Mouse (Mus musculus) heart, postnatal 0 days (tissue): ENCODE measurements around the gene Rpl23a.

Source experiments
- CTCF ChIP-seq: IDR thresholded peaks from 2 replicates; pipeline ENCODE4 v1.5.1; 2016; ENCODE audit warnings: antibody characterized with exemption, control low read depth, low read depth
- EP300 ChIP-seq: IDR thresholded peaks from 2 replicates; pipeline ENCODE4 v1.6.1; 2016; ENCODE audit warnings: antibody characterized with exemption, low read depth

- TF ChIP-seq CTCF: no peak
- TF ChIP-seq EP300: no peak
Observed at GRCm38 (mm10) chr11:78143520-78143919, 39.9 kb downstream of the Rpl23a start.
